Mouse (Mus musculus) kidney, adult 2 months (tissue): ENCODE measurements around the gene Fam168a. TPM values are rescaled to one million over a fixed set of nuclear protein-coding genes. Genes with fewer than 3 reads are reported as not detected.
A peak's percentile ranks its signal among the peaks of the same experiment; 100 is the strongest.

Experiments used
- DNase-seq: peaks from one replicate; pipeline ENCODE4 v3.0.0; 2021
- H3K27ac ChIP-seq: fragments of 200-500 bp; 2 replicates; pipeline ENCODE4 v1.5.1; 2012; ENCODE audit warnings: low read depth, low read length, control low read depth, inconsistent platforms; ENCODE audit not compliant: insufficient read depth
- H3K27me3 ChIP-seq: fragments of 200-500 bp; replicated peaks from 2 replicates; pipeline ENCODE4 v1.6.1; 2012; ENCODE audit warnings: mild to moderate bottlenecking, moderate library complexity, low read length, inconsistent platforms; ENCODE audit not compliant: control insufficient read depth, insufficient read depth
- H3K36me3 ChIP-seq: fragments of 200-500 bp; 2 replicates; pipeline ENCODE4 v1.6.1; 2012; ENCODE audit warnings: mild to moderate bottlenecking, moderate library complexity, low read length, inconsistent platforms; ENCODE audit not compliant: control insufficient read depth, insufficient read depth
- H3K4me1 ChIP-seq: fragments of 200-500 bp; 2 replicates; pipeline ENCODE4 v1.6.1; 2011; ENCODE audit warnings: low read length; ENCODE audit not compliant: control insufficient read depth, insufficient read depth
- H3K4me3 ChIP-seq: fragments of 200-500 bp; 2 replicates; pipeline ENCODE4 v1.5.1; 2011; ENCODE audit warnings: mild to moderate bottlenecking, low read depth, low read length, control low read depth; ENCODE audit not compliant: insufficient read depth
- CTCF ChIP-seq: fragments of 200-500 bp; conservative IDR thresholded peaks from 2 replicates; pipeline ENCODE4 v1.5.1; 2011; ENCODE audit warnings: low read depth, mild to moderate bottlenecking, control low read depth, low read length, moderate library complexity, mixed read lengths; ENCODE audit not compliant: insufficient read depth, insufficient read length
- POLR2A ChIP-seq: fragments of 200-500 bp; IDR thresholded peaks from one replicate; pipeline ENCODE4 v1.6.1; 2011; ENCODE audit warnings: low read depth, low read length, control low read depth
- WGBS: fragments of 180-500 bp; shearing (Covaris S2); methylation state at CpG from one replicate; pipeline ENCODE4 v1.1.7; 2018; 5-methylcytosine and 5-hydroxymethylcytosine counted together
- polyA plus RNA-seq: library from polyadenylated mRNA; depleted of rRNA; stranded (reverse); fragments of >200 nt; gene quantifications from 2 replicates; pipeline ENCODE4 v1.2.3, GENCODE M21; 2012

Fam168a gene
- polyA plus RNA-seq, 1 experiment, result 47.1 TPM

DNA sequence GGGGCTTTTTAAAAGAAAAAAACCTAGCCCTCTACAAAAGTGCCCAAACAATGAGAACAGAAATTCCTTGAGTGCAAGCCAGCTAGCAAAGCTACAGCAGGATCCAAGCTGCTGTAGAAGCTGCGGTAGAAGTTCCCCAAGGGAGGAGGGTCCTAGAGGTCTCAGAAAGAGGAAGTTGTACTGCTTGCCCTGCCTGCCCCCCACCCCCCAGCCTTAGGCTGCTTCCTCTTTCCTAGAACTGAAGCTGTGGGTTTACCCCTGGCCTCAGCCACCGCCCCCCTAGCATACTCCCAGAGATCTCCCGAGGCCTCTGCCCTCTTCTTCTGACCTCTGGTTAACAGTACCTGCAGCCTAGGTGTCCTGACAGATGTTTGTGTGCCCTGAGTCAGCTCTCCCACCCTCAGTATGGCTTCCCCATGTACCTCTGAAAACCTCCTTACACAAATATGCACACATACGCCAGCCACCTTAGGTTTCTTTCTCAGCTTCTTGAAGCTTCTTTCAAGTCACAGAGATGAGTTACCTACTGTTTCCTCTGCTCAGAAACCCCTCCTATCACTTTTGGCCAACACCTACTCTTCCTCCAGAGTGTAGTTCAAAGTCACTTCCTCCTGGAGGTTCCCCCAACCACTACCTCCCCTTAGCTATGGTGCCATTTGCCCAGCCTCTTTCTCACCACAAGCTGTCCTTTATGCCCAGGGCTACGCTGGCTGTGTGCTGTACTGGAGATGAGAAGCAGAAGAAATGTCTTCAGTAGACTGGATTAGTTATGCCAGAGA lies 149.5 kb downstream of the Fam168a start:
- TF ChIP-seq CTCF (no peak), POLR2A (no peak)

DNA sequence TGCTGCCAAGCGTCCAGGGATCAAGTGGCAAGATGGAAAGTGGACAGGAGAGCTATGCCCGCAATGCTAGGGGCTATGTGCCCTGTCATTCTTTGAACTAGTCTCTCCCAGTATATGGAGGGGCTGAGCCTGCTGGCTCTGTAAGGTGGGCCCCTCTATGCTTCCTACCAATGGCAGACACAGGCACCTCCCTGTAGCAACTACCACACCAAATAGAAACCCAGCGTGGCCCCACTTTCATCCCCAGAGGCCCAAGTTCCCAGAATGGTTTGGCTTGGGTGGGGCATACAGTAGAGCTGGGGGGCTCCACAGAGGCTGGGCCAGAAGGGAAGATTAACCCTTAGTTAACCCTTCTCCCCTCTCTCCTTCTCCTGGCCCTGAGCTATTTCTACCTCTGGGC lies 154.0 kb downstream of the Fam168a start:
- H3K27me3 ChIP-seq, result no peaks in the 10 kb centered on the region
- TF ChIP-seq POLR2A, result no peak
- TF ChIP-seq CTCF, result no peak
- no peak for DNase-seq
- no peaks in the 10 kb centered on the region for H3K36me3 ChIP-seq
- no peak overlapping the region for H3K4me3 ChIP-seq
- 96% methylated on average over 3 of the region's 3 CpGs for WGBS
- H3K4me1 ChIP-seq, result no peaks in the 10 kb centered on the region
- no peak overlapping the region for H3K27ac ChIP-seq

More for the DNA sequence above, 149.5 kb downstream of the Fam168a start:
- peak; percentile 43 for DNase-seq
- Histone ChIP-seq H3K27me3 (no peaks in the 10 kb centered on the region), H3K4me3 (no peak overlapping the region), H3K36me3 (no peaks in the 10 kb centered on the region), H3K27ac (no peak overlapping the region), H3K4me1 (no peaks in the 10 kb centered on the region)
- WGBS, result 64% methylated on average over 5 of the region's 5 CpGs

DNA sequence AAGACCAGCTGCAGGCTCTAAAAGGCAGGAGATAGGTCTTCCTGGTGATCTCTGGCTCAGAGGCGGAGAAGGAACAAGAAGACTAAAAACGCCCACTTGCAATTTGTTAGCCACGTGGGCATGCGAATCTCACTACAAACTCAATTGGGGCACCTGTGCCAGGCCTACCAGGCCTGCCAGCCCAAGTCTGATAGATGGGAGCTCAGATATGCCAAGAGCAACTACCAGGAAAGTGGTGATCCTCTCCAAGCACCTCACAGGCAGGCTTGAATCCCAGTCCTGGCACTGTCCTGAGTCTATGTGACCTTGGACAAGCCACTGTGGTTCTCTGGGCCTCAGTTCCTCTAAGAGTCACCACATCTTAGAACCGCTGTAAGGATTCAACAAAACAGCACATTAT lies 154.8 kb downstream of the Fam168a start:
- Histone ChIP-seq H3K4me3 (no peak overlapping the region), H3K36me3 (no peaks in the 10 kb centered on the region), H3K4me1 (no peaks in the 10 kb centered on the region), H3K27me3 (no peaks in the 10 kb centered on the region), H3K27ac (no peak overlapping the region)
- TF ChIP-seq POLR2A, result no peak
- no peak for TF ChIP-seq CTCF
- WGBS, result 93% methylated on average over 5 of the region's 5 CpGs
- DNase-seq, result no peak

DNA sequence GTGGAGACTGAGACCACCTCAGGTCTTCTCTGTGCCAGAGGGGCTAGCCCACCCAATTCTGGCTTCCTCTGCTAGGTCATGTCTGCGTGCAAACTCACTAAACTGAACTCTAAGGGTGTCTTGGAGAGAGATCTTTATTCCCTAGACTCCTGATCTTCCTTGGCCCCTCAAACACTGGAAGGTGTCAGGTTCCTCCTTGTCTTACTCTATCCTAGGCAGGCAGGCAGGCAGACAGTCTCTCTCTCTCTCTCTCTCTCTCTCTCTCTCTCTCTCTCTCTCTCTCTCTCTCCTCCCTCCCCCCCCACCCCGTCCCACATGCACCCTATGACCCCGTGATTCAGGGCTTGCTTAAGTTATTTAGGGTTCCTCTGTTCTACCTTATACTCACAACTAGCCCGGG lies 155.9 kb downstream of the Fam168a start:
- WGBS, result 27% methylated on average over 4 of the region's 4 CpGs
- no peaks in the 10 kb centered on the region for H3K27me3 ChIP-seq
- H3K36me3 ChIP-seq, result no peaks in the 10 kb centered on the region
- H3K4me3 ChIP-seq, result peak overlapping the region; percentile 79
- DNase-seq, result no peak
- no peaks in the 10 kb centered on the region for H3K4me1 ChIP-seq
- H3K27ac ChIP-seq, result no peak overlapping the region
- TF ChIP-seq CTCF (no peak), POLR2A (no peak)

DNA sequence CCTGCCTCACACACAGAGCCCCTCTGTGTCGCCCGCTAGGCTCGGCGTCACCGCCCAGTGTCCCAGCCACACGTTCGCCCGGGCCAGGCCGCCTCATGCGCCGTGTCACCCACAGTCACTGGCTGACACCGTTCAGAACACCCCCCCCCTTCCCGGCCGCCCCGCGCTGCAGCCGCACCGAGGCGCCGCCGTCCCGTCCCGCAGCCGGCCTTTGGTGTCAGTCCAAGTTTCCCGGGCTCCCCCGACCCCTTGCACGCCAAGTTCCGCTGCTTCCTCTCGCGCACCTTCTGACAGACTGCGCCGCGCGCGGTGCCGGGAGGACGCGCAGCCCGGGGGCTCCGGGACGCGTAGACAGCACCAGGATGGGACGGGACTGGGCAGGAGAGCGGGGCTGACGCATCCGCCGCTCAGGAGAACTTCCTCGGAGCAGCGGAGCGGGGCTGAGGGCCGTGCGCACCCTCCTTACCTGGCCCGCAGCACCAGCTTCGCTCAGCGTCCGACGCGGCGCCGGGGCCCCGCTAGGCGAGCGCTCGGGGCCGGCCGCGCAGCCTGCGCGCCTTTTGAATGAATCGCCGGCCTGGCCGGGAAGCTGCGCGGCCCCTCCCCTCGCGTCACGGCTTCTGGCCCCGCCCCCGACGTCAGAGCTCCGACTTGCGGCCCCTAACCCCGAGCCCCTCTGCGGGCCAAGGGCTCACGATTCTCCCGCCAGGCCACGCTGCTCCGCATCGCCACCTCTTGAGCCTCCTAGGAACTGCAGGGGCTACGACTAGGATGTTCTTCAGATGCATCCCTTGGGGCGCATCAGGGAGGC lies 156.6 kb downstream of the Fam168a start, which contains the start of gene Relt:
Relt (minus strand) TSS at position 619 of the 811 bp plus-strand sequence.
- H3K4me3 ChIP-seq, result peak within 1 kb of the TSS; percentile 79
- peak; percentile 93 for DNase-seq
- no peak within 1 kb of the TSS for H3K27ac ChIP-seq
- H3K27me3 ChIP-seq, result no peaks in the 10 kb centered on the region
- H3K4me1 ChIP-seq, result no peaks in the 10 kb centered on the region
- no peaks in the 10 kb centered on the region for H3K36me3 ChIP-seq
- peak; percentile 73 for TF ChIP-seq CTCF
- TF ChIP-seq POLR2A, result no peak
- WGBS, result 1% methylated on average over 91 of the region's 91 CpGs

DNA sequence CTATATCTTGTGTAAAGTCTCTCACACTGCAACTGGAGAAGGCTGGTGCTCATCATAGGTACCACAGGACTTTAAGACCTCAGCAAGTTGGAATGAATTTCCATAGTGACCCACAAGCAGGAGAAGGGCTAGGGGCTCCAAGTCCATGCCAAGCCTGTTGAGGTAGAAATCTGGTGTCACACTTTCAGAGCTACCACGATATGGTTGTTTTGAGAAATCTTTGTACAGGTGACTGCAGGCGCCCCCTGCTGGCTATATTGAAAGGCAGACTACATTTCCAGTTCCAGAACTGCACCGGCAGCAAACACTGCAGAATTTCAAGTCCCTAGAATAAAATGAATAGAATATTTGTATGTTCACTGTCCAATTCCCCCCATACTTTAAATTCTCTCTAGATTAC lies 160.2 kb downstream of the Fam168a start:
- Histone ChIP-seq H3K4me1 (no peaks in the 10 kb centered on the region), H3K4me3 (no peak overlapping the region), H3K27me3 (no peaks in the 10 kb centered on the region), H3K27ac (no peak overlapping the region), H3K36me3 (no peaks in the 10 kb centered on the region)
- peak; percentile 69 for TF ChIP-seq CTCF
- no peak for TF ChIP-seq POLR2A
- DNase-seq, result peak; percentile 77
- WGBS, result 4% methylated on average over 3 of the region's 3 CpGs

DNA sequence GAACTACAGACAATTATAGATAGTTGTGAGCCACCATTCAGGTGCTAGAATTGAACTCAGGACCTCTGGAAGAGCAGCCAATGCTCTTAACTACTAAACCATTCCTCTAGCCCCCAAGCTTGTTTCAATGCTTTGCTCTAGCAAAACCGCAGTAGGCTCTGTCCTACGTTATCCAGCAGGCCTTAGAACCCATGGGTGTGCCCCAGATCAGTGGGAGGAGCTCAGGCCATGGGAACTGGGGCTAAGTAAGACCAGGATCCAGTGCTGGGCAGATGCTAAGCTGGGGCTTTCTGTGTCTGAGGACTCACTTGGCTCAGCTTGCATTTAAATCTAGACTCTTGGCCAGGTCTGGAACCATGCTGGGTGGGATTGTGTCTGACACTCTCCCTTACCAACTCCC lies 161.1 kb downstream of the Fam168a start:
- no peak overlapping the region for H3K27ac ChIP-seq
- H3K27me3 ChIP-seq, result no peaks in the 10 kb centered on the region
- no peaks in the 10 kb centered on the region for H3K4me1 ChIP-seq
- TF ChIP-seq CTCF (no peak), POLR2A (no peak)
- no peaks in the 10 kb centered on the region for H3K36me3 ChIP-seq
- no peak overlapping the region for H3K4me3 ChIP-seq
- no peak for DNase-seq
- WGBS, result 61% methylated on average over 2 of the region's 2 CpGs
